Mouse (Mus musculus) hindbrain, embryonic 12.5 days (tissue): ENCODE measurements around the gene Ccnyl1. TPM values are rescaled to one million over a fixed set of nuclear protein-coding genes. Genes with fewer than 3 reads are reported as not detected.

ENCODE experiments used
- ATAC-seq: fragments of 200-750 bp; cut with Nextera tagmentation; 2 replicates; pipeline ENCODE4 v1.8.0; 2017; ENCODE audit warnings: moderate TSS enrichment; ENCODE audit not compliant: low FRiP score
- H3K27ac ChIP-seq: fragments of 300-500 bp; sonication (generic); 2 replicates; pipeline ENCODE4 v1.5.1; 2016; ENCODE audit warnings: mild to moderate bottlenecking
- H3K27me3 ChIP-seq: fragments of 300-500 bp; sonication (generic); 2 replicates; pipeline ENCODE4 v1.6.1; 2016; ENCODE audit warnings: mild to moderate bottlenecking
- H3K36me3 ChIP-seq: fragments of 300-500 bp; sonication (generic); 2 replicates; pipeline ENCODE4 v1.6.1; 2016; ENCODE audit warnings: mild to moderate bottlenecking
- H3K4me1 ChIP-seq: fragments of 300-500 bp; sonication (generic); 2 replicates; pipeline ENCODE4 v1.6.1; 2016
- H3K4me2 ChIP-seq: fragments of 300-500 bp; sonication (generic); replicated peaks from 2 replicates; pipeline ENCODE4 v1.6.1; 2016; ENCODE audit warnings: mild to moderate bottlenecking
- H3K4me3 ChIP-seq: fragments of 300-500 bp; sonication (generic); 2 replicates; pipeline ENCODE4 v1.5.1; 2016; ENCODE audit warnings: mild to moderate bottlenecking
- H3K9ac ChIP-seq: fragments of 300-500 bp; sonication (generic); 2 replicates; pipeline ENCODE4 v1.6.1; 2016; ENCODE audit warnings: mild to moderate bottlenecking, moderate library complexity
- H3K9me3 ChIP-seq: fragments of 300-500 bp; sonication (generic); replicated peaks from 2 replicates; pipeline ENCODE4 v1.6.1; 2016; ENCODE audit warnings: mild to moderate bottlenecking
- WGBS: fragments of 180-500 bp; shearing (Covaris S2); methylation state at CpG from one replicate; pipeline ENCODE4 v1.1.7; 2016; 5-methylcytosine and 5-hydroxymethylcytosine counted together
- polyA plus RNA-seq: library from polyadenylated mRNA; unstranded; fragments of >200 nt; fragmentation: Nextera tagmentation; extraction: Ambion mirVana; gene quantifications from 2 replicates; pipeline ENCODE4 v1.2.1, GENCODE M21; 2016

Ccnyl1 gene
- polyA plus RNA-seq, 1 experiment from 2014 or later = 7.8 TPM

GRCm38 (mm10) chr1:64676060-64676839, 14.0 kb upstream of the Ccnyl1 start:
- Histone ChIP-seq H3K27me3 (no peaks in the 10 kb centered on the region), H3K36me3 (no peaks in the 10 kb centered on the region), H3K4me2 (no peak overlapping the region), H3K9me3 (no peaks in the 10 kb centered on the region), H3K9ac (no peak overlapping the region), H3K4me1 (no peaks in the 10 kb centered on the region), H3K4me3 (no peak overlapping the region), H3K27ac (no peak overlapping the region)
- WGBS = 72% methylated on average over 6 of the region's 6 CpGs
- no peak for ATAC-seq

GRCm38 (mm10) chr1:64681499-64681898, 8.8 kb upstream of the Ccnyl1 start:
- Histone ChIP-seq H3K36me3 (no peaks in the 10 kb centered on the region), H3K27me3 (no peaks in the 10 kb centered on the region), H3K4me2 (no peak overlapping the region), H3K9ac (no peak overlapping the region), H3K9me3 (no peaks in the 10 kb centered on the region), H3K4me3 (no peak overlapping the region), H3K27ac (no peak overlapping the region), H3K4me1 (no peaks in the 10 kb centered on the region)
- 89% methylated on average over 3 of the region's 3 CpGs for WGBS
- ATAC-seq = no peak

DNA sequence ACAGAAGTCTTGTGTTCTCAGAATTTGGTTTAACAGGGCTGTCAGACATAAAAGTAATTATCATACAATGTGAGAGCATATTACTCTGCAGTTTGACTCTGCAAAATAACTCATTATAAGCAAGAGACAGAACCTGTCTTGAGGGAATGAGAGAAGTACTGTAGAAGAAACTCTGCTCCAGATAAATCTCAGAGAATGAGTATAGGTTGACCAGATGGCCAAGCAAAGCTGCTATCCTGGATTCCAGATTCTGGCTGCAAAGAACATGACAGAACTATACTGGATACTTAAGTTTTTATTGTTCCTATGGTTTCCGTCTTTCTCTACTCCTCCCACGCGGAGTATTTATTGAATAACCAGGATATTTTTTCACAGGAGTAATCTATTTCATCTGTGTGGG, 7.2 kb upstream of the Ccnyl1 start:
- H3K4me1 ChIP-seq = no peaks in the 10 kb centered on the region
- no peak for ATAC-seq
- WGBS = 93% methylated on average over 3 of the region's 3 CpGs

DNA sequence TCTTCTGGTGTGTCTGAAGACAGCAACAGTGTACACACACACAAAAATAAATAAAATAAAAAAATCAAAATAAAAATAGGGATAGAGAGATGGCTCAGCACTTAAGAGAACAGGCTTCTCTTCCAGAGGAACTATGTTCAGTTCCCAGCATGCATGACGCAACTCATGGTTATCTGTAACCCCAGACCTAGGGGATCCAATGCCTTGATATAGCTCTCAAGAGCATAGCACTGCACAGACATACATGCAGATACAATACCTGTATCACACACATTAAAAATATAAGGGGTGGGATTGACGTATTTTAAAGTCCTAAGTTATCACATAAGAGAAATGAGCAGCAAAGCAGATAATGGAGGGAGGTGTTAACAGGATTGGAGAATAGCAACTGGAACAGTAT, 5.8 kb upstream of the Ccnyl1 start:
- WGBS = 97% methylated on average over 2 of the region's 2 CpGs
- H3K4me2 ChIP-seq = no peak overlapping the region
- no peaks in the 10 kb centered on the region for H3K36me3 ChIP-seq
- H3K4me1 ChIP-seq = peaks cover 2% of the 10 kb centered on the region
- ATAC-seq = no peak
- H3K9ac ChIP-seq = no peak overlapping the region
- H3K4me3 ChIP-seq = no peak overlapping the region
- no peaks in the 10 kb centered on the region for H3K27me3 ChIP-seq
- H3K9me3 ChIP-seq = no peaks in the 10 kb centered on the region
- H3K27ac ChIP-seq = no peak overlapping the region

More for the DNA sequence above, 7.2 kb upstream of the Ccnyl1 start:
- H3K36me3 ChIP-seq = no peaks in the 10 kb centered on the region
- no peak overlapping the region for H3K4me2 ChIP-seq
- no peaks in the 10 kb centered on the region for H3K27me3 ChIP-seq
- no peak overlapping the region for H3K4me3 ChIP-seq
- no peak overlapping the region for H3K9ac ChIP-seq
- no peaks in the 10 kb centered on the region for H3K9me3 ChIP-seq
- H3K27ac ChIP-seq = no peak overlapping the region

GRCm38 (mm10) chr1:64688046-64688445, 2.2 kb upstream of the Ccnyl1 start:
- ATAC-seq = no peak
- 88% methylated on average over 4 of the region's 4 CpGs for WGBS
- Histone ChIP-seq H3K9ac (no peak overlapping the region), H3K4me3 (no peak overlapping the region), H3K4me2 (no peak overlapping the region), H3K27ac (no peak overlapping the region), H3K9me3 (no peaks in the 10 kb centered on the region), H3K36me3 (no peaks in the 10 kb centered on the region), H3K27me3 (no peaks in the 10 kb centered on the region), H3K4me1 (peaks cover 25% of the 10 kb centered on the region)

GRCm38 (mm10) chr1:64689561-64690212, 568 bp upstream of the Ccnyl1 start:
- H3K27me3 ChIP-seq = no peaks in the 10 kb centered on the region
- no peaks in the 10 kb centered on the region for H3K9me3 ChIP-seq
- H3K4me3 ChIP-seq = peak overlapping the region; percentile 92
- no peak overlapping the region for H3K27ac ChIP-seq
- WGBS = 27% methylated on average over 9 of the region's 9 CpGs
- H3K9ac ChIP-seq = peak overlapping the region; percentile 49
- no peak for ATAC-seq
- peaks cover 33% of the 10 kb centered on the region for H3K4me1 ChIP-seq
- H3K36me3 ChIP-seq = no peaks in the 10 kb centered on the region
- H3K4me2 ChIP-seq = peak overlapping the region; percentile 76

GRCm38 (mm10) chr1:64691121-64691551, 881 bp downstream of the Ccnyl1 start:
- peak overlapping the region; percentile 92 for H3K9ac ChIP-seq
- H3K9me3 ChIP-seq = no peaks in the 10 kb centered on the region
- H3K4me1 ChIP-seq = peaks cover 38% of the 10 kb centered on the region
- H3K27ac ChIP-seq = peak overlapping the region; percentile 60
- H3K27me3 ChIP-seq = no peaks in the 10 kb centered on the region
- 0% methylated on average over 24 of the region's 55 CpGs for WGBS
- ATAC-seq = no peak; the same call in 1 of the 2 replicates
- H3K36me3 ChIP-seq = no peaks in the 10 kb centered on the region
- H3K4me3 ChIP-seq = peak overlapping the region; percentile 92
- peak overlapping the region; percentile 87 for H3K4me2 ChIP-seq

GRCm38 (mm10) chr1:64691581-64691980, 1.3 kb downstream of the Ccnyl1 start:
- peak overlapping the region; percentile 92 for H3K4me3 ChIP-seq
- H3K27me3 ChIP-seq = no peaks in the 10 kb centered on the region
- H3K36me3 ChIP-seq = no peaks in the 10 kb centered on the region
- no peaks in the 10 kb centered on the region for H3K9me3 ChIP-seq
- peak overlapping the region; percentile 92 for H3K9ac ChIP-seq
- peak overlapping the region; percentile 60; the same call in 1 of the 2 replicates for H3K27ac ChIP-seq
- peaks cover 38% of the 10 kb centered on the region for H3K4me1 ChIP-seq
- peak overlapping the region; percentile 87 for H3K4me2 ChIP-seq
- ATAC-seq = no peak
- WGBS = 1% methylated on average over 9 of the region's 9 CpGs

DNA sequence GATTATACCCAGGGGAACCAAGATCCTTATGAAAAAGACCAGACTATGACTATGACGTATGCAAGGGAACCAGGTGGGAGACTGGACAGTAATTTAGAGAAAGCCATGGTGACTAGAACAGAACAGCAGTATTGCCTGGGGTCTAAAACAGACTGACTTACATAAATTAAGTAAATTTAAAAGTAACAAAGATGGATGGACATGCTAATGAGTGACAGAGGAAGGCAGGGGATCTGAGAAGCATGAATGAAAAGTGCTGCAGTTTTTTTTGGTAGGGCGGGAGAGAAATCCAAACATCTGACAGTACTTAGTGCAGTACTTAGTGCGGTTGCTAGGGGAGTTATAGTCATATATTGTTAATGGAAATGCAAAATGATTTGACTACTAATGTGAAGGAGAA, 4.9 kb downstream of the Ccnyl1 start:
- no peak for ATAC-seq

GRCm38 (mm10) chr1:64701780-64702179, 11.5 kb downstream of the Ccnyl1 start:
- Histone ChIP-seq H3K4me3 (no peak overlapping the region), H3K27ac (no peak overlapping the region), H3K9ac (no peak overlapping the region), H3K27me3 (no peaks in the 10 kb centered on the region), H3K4me2 (no peak overlapping the region), H3K9me3 (no peaks in the 10 kb centered on the region), H3K4me1 (0 out of 2 replicates have a peak, but pooled peaks cover 3% of the 10 kb centered on the region), H3K36me3 (peaks cover 13% of the 10 kb centered on the region; the same call in 1 of the 2 replicates)
- 90% methylated on average over 3 of the region's 3 CpGs for WGBS
- no peak for ATAC-seq

More for the DNA sequence above, 4.9 kb downstream of the Ccnyl1 start:
- Histone ChIP-seq H3K27me3 (no peaks in the 10 kb centered on the region), H3K4me3 (no peak overlapping the region), H3K36me3 (no peaks in the 10 kb centered on the region), H3K4me1 (peaks cover 32% of the 10 kb centered on the region), H3K9ac (no peak overlapping the region), H3K27ac (no peak overlapping the region), H3K4me2 (no peak overlapping the region), H3K9me3 (no peaks in the 10 kb centered on the region)
- 64% methylated on average over 3 of the region's 3 CpGs for WGBS

- Histone ChIP-seq H3K9ac (no peak overlapping the region), H3K27me3 (no peaks in the 10 kb centered on the region), H3K4me2 (no peak overlapping the region), H3K4me3 (no peak overlapping the region), H3K27ac (no peak overlapping the region), H3K36me3 (peaks cover 18% of the 10 kb centered on the region; the same call in 1 of the 2 replicates), H3K9me3 (no peaks in the 10 kb centered on the region), H3K4me1 (no peaks in the 10 kb centered on the region)
- ATAC-seq = no peak
- 49% methylated on average over 6 of the region's 6 CpGs for WGBS
These were observed 15.0 kb downstream of the Ccnyl1 start for GRCm38 (mm10) chr1:64705230-64705629.

GRCm38 (mm10) chr1:64706610-64707009, 16.4 kb downstream of the Ccnyl1 start:
- H3K9ac ChIP-seq = no peak overlapping the region
- H3K27ac ChIP-seq = no peak overlapping the region
- H3K36me3 ChIP-seq = peaks cover 15% of the 10 kb centered on the region; the same call in 1 of the 2 replicates
- no peaks in the 10 kb centered on the region for H3K9me3 ChIP-seq
- no peak overlapping the region for H3K4me2 ChIP-seq
- H3K4me1 ChIP-seq = no peaks in the 10 kb centered on the region
- H3K27me3 ChIP-seq = no peaks in the 10 kb centered on the region
- ATAC-seq = no peak
- H3K4me3 ChIP-seq = no peak overlapping the region
- WGBS = 97% methylated on average over 2 of the region's 2 CpGs
